Mouse (Mus musculus) stomach, postnatal 0 days (tissue): Measurements from ENCODE around the gene Sprtn.

Experiments used
- CTCF ChIP-seq: IDR thresholded peaks from 2 replicates; pipeline ENCODE4 v1.5.1; 2016; ENCODE audit warnings: antibody characterized with exemption, low read depth, mild to moderate bottlenecking, moderate library complexity
- EP300 ChIP-seq: optimal IDR thresholded peaks from 2 replicates; pipeline ENCODE3; 2016; ENCODE audit warnings: antibody characterized with exemption

- TF ChIP-seq CTCF (no peak), EP300 (no peak)
Observed at GRCm38 (mm10) chr8:124943801-124944200, 46.1 kb downstream of the Sprtn start.
